In genomic region chr9:63989641-63990040, GRCm38 (mm10) we compare ENCODE assay signal across 11 mouse cellular contexts. TPM values are rescaled to one million over a fixed set of nuclear protein-coding genes. Genes with fewer than 3 reads are reported as not detected.
DNase-seq lines count a peak whose midpoint lies in the region; ATAC-seq and TF ChIP-seq lines count a peak whose summit lies in the region.
"Had no signal": no experiment of that assay in that cellular context is flagged by ENCODE, and none has a peak within 500 bp of the region (broad histone marks: within the 10 kb centered on the region; RNA-seq: fewer than 3 reads in every experiment).

No protein-coding gene starts in this region.

- no peak for TF ChIP-seq POLR2A in kidney, adult 2 months (IDR thresholded peaks at IDR 0.05; ENCODE audit: low read depth, low read length)

- no peaks in the 10 kb centered on the region for H3K9me3 ChIP-seq in forebrain, embryonic 12.5 days
- H3K9me3 ChIP-seq: liver, embryonic 15.5 days; neural tube, embryonic 12.5 days had no signal

- H3K27ac ChIP-seq in kidney, adult 2 months (ENCODE audit: insufficient read depth, low read depth, low read length): no peak overlapping the region; the same call in 1 of the 2 replicates
- no peak overlapping the region for H3K27ac ChIP-seq in forebrain, embryonic 12.5 days
- H3K27ac ChIP-seq: liver, embryonic 15.5 days; neural tube, embryonic 12.5 days had no signal

- no peak overlapping the region for H3K4me3 ChIP-seq in kidney, adult 2 months (ENCODE audit: insufficient read depth, low read depth, low read length)
- no peak overlapping the region for H3K4me3 ChIP-seq in forebrain, embryonic 12.5 days (replicated peaks)
- H3K4me3 ChIP-seq: liver, embryonic 15.5 days; neural tube, embryonic 12.5 days had no signal

- ATAC-seq in granulocyte monocyte progenitor cell, adult 5-6 weeks (replicated peaks; ENCODE audit: poor library complexity, severe bottlenecking): 0 out of 2 replicates have a peak, but pooled peaks have one; percentile 6
- no peak for ATAC-seq in forebrain, embryonic 12.5 days (ENCODE audit: low FRiP score)
- ATAC-seq: hindbrain, embryonic 16.5 days had no signal

- H3K4me2 ChIP-seq in forebrain, embryonic 12.5 days: no peak overlapping the region
- H3K4me2 ChIP-seq: liver, embryonic 15.5 days; neural tube, embryonic 12.5 days had no signal

- no peaks in the 10 kb centered on the region for H3K36me3 ChIP-seq in kidney, adult 2 months (ENCODE audit: control insufficient read depth, insufficient read depth, low read length)
- no peaks in the 10 kb centered on the region for H3K36me3 ChIP-seq in forebrain, embryonic 12.5 days (replicated peaks)
- H3K36me3 ChIP-seq: liver, embryonic 15.5 days; neural tube, embryonic 12.5 days had no signal

- 25% methylated on average over 8 of the region's 8 CpGs for WGBS in kidney, adult 2 months
- 74% methylated on average over 8 of the region's 8 CpGs for WGBS in forebrain, embryonic 12.5 days

- H3K9ac ChIP-seq in forebrain, embryonic 12.5 days: no peak overlapping the region
- H3K9ac ChIP-seq: liver, embryonic 15.5 days; neural tube, embryonic 12.5 days had no signal

- peaks cover 7% of the 10 kb centered on the region for H3K4me1 ChIP-seq in kidney, adult 2 months (ENCODE audit: control insufficient read depth, insufficient read depth, low read length)
- peaks cover under 1% of the 10 kb centered on the region; the same call in 1 of the 2 replicates for H3K4me1 ChIP-seq in forebrain, embryonic 12.5 days

- TF ChIP-seq CTCF in kidney, adult 2 months (conservative IDR thresholded peaks at IDR 0.05; ENCODE audit: insufficient read depth, insufficient read length, low read depth, low read length): no peak

- peak; percentile 68 for DNase-seq in adrenal gland, postnatal 14 days
- DNase-seq in adrenal gland, postnatal 4 days (ENCODE audit: low spot score in 2 of 2): no peak
- peak; percentile 68 for DNase-seq in kidney, adult 2 months
- DNase-seq in kidney, adult 8-10 months: no peak
- peak; percentile 73 for DNase-seq in lung, postnatal 10 days
- no peak for DNase-seq in layer of hippocampus, postnatal 10 days (ENCODE audit: low spot score in 2 of 2)

- H3K27me3 ChIP-seq in kidney, adult 2 months (replicated peaks; ENCODE audit: control insufficient read depth, insufficient read depth, low read length): no peaks in the 10 kb centered on the region
- no peaks in the 10 kb centered on the region for H3K27me3 ChIP-seq in forebrain, embryonic 12.5 days
- H3K27me3 ChIP-seq: liver, embryonic 15.5 days; neural tube, embryonic 12.5 days had no signal

RNA-seq across cellular contexts. Expression of gene Smad6, which starts 32.2 kb away (rescaled TPM):
- total RNA-seq in adrenal gland, postnatal 14 days (2021): 11.1 and 12.0 TPM in 2 replicates
- 10 to 100 TPM; 28.8 to 32.9 TPM for total RNA-seq in adrenal gland, postnatal 4 days (2021)
- polyA plus RNA-seq in kidney, adult 2 months (2012; rRNA removed): 15.9 and 22.8 TPM in 2 replicates
- total RNA-seq in granulocyte monocyte progenitor cell, adult 5-6 weeks (2014; fragmentation: Nextera tagmentation): 0.56 and 1.4 TPM in 2 replicates
- total RNA-seq in granulocyte monocyte progenitor cell, adult 5-6 weeks (2017): 1.3 and 1.7 TPM in 2 replicates
- 1 to 10 TPM; 1.7 to 3.7 TPM for total RNA-seq in layer of hippocampus, postnatal 10 days (2021)
- polyA plus RNA-seq in forebrain, embryonic 12.5 days (2016; fragmentation: Nextera tagmentation; extraction: Ambion mirVana): 5.2 and 6.5 TPM in 2 replicates

Comparison
In these comparisons a context has a peak if more than half of its experiments do, and no peak if none do; other contexts are left out.
1. DNase-seq: peak in adrenal gland, postnatal 14 days (single experiment), kidney, adult 2 months (single experiment) and lung, postnatal 10 days (single experiment); none in adrenal gland, postnatal 4 days (0 of 2), kidney, adult 8-10 months (0 of 2) and layer of hippocampus, postnatal 10 days (0 of 2).